Mouse (Mus musculus): ENCODE measurements around the gene Tenm3.

DNA sequence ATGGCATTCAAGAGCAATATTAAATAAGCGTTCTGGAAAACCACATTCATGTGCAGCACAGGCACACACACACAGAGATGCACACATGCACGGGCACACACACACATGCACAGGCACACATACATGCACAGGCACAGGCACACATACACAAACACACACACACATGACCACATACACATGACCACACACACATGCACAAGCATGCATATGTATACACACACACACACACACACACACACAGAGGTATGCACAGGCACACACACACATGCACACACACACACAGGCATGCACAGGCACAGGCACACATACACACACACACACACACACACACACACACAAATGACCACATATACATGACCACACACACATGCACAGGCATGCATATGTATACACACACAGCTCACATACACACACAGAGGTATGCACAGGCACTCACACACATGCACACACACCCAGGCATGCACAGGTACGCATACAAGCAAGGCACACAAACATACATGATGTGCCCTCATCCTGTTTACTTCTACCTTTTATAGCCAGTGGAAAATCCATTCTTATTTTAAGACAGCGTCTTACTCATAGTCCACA lies 321.1 kb downstream of the Tenm3 start:
- TF ChIP-seq CTCF (IDR thresholded peaks at IDR 0.05; ENCODE audit: low read depth, low read length), result no peak
- TF ChIP-seq GATA1 (IDR thresholded peaks at IDR 0.05; ENCODE audit: borderline replicate concordance, low read length), result no peak
- no peak for TF ChIP-seq TAL1 (conservative IDR thresholded peaks at IDR 0.05; ENCODE audit: low read depth, low read length)

All from G1E (cell line).